Mouse (Mus musculus) intestine, embryonic 15.5 days (tissue): ENCODE results near the gene Gpr137b. TPM values are rescaled to one million over a fixed set of nuclear protein-coding genes. Genes with fewer than 3 reads are reported as not detected.
"Not testable (repeated sequence)": the region's sequence is repeated elsewhere in the genome, so short reads cannot be mapped to it uniquely, and the experiment has no call there.

Source experiments
- ATAC-seq: fragments of 200-750 bp; cut with Nextera tagmentation; 2 replicates; pipeline ENCODE4 v1.8.0; 2017; ENCODE audit warnings: moderate TSS enrichment, moderate library complexity
- H3K27ac ChIP-seq: fragments of 300-500 bp; sonication (generic); 2 replicates; pipeline ENCODE4 v1.5.1; 2015; ENCODE audit warnings: mild to moderate bottlenecking, inconsistent platforms
- H3K27me3 ChIP-seq: fragments of 300-500 bp; sonication (generic); replicated peaks from 2 replicates; pipeline ENCODE4 v1.6.1; 2015; ENCODE audit warnings: inconsistent platforms
- H3K36me3 ChIP-seq: fragments of 300-500 bp; sonication (generic); 2 replicates; pipeline ENCODE4 v1.6.1; 2015; ENCODE audit warnings: inconsistent platforms
- H3K4me1 ChIP-seq: fragments of 300-500 bp; sonication (generic); replicated peaks from 2 replicates; pipeline ENCODE4 v1.6.1; 2015; ENCODE audit warnings: inconsistent platforms
- H3K4me2 ChIP-seq: fragments of 300-500 bp; sonication (generic); replicated peaks from 2 replicates; pipeline ENCODE4 v1.6.1; 2015; ENCODE audit warnings: mild to moderate bottlenecking, inconsistent platforms
- H3K4me3 ChIP-seq: fragments of 300-500 bp; sonication (generic); replicated peaks from 2 replicates; pipeline ENCODE4 v1.5.1; 2015; ENCODE audit warnings: inconsistent platforms
- H3K9ac ChIP-seq: fragments of 300-500 bp; sonication (generic); 2 replicates; pipeline ENCODE4 v1.6.1; 2015; ENCODE audit warnings: inconsistent platforms
- H3K9me3 ChIP-seq: fragments of 300-500 bp; sonication (generic); 2 replicates; pipeline ENCODE4 v1.6.1; 2016; ENCODE audit warnings: inconsistent platforms
- WGBS: fragments of 180-500 bp; shearing (Covaris S2); methylation state at CpG from one replicate; pipeline ENCODE4 v1.1.7; 2015; 5-methylcytosine and 5-hydroxymethylcytosine counted together
- polyA plus RNA-seq: library from polyadenylated mRNA; unstranded; fragments of >200 nt; fragmentation: Nextera tagmentation; extraction: Ambion mirVana; gene quantifications from 2 replicates; pipeline ENCODE4 v1.2.1, GENCODE M21; 2015

Gene Gpr137b
- polyA plus RNA-seq, result 5.9 and 6.0 TPM in 2 replicates

DNA sequence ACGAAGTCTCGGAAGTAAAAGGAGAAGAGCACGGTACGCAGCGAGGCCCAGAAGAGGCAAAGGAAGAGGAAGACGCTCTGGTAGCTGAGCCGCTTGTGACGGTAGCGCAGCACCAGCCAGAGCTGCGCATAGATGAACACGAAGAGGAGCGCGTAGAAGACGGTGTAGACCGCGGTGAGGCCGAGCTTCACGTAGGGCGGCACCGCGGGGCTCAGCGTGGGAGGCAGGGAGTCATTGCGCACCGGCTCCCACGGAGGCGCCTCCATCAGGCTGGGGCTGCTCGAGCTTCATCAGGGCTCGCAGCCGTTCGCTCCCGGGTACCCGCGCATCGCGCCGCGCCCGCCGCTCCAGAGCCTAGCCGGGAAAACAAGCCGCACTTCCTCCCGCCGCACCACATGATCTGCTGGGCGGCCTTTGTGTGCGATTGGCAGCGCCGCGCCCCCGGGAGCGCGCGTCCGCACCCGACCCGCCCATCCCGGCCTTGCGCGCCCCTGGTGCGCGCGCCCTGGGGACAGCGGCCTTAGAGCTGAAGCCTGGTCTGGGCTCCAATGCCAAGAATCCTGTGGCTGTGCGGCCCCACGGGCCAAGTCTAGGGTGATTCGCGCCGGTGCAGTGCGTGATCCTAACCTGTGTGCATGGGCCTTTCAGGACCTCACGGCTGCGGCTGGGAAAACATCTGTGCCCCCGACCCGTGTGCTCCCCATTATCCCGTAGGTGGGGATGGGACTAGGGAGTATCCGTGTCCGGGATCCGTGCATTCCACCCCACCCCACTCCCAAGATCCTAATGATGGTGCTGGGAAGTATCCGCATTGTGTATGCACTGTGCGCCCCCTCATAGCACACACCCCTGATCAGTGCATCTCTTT lies at the start of gene Gpr137b:
Gpr137b (minus strand) TSS at position 787 of the 868 bp plus-strand sequence.
- H3K9ac ChIP-seq, H3K27me3 ChIP-seq, H3K36me3 ChIP-seq, H3K9me3 ChIP-seq, H3K4me1 ChIP-seq, H3K27ac ChIP-seq: not testable (repeated sequence)
- Histone ChIP-seq H3K4me3 (peak within 1 kb of the TSS; percentile 37), H3K4me2 (peak within 1 kb of the TSS; percentile 62)
- WGBS, result under 1% methylated on average over 57 of the region's 78 CpGs
- ATAC-seq, result peak; percentile 96

DNA sequence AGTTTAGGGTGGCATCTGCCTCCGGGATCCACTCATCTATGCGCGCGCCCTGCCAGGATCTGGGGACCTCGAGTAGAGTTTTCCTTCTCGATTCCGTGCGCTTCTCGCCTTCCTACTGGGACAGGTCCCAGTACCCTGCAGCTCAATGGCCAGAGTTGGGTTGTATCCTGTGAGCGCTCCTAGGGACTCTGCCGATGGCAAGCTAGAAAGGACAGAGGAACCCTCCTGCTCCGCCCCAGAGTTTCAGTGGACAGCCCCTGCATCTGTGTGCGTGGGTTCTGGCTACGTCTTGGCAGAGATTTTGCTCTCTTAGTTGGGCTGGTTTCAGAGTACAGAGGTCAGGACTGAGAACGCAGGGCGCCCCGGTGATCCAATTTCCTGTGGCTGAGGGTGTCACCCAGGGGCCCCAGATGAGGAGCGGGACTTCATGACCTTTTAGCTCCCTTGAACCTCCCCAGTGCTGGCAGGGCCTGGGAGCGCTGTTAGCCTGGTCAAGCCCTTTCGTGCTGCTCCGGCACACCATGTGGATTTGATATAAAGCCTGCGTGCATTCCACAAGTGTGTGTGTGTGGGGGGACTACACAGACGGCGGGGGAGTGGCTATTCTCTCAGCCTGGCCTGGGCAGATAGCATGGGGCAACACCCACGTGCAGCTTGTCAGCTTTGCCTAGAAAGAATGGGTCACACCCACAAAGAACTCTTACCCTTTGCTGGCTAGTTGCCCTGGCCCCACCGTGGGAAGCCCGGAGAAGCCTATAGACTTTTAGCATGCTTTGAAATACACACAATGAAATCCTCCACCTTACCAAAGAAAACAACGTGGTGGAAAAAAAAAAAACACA lies 44.5 kb upstream of the Gpr137b start:
- peak; percentile 75 for ATAC-seq
- peak overlapping the region; percentile 50 for H3K4me2 ChIP-seq
- not testable (repeated sequence) for H3K9me3 ChIP-seq, H3K27ac ChIP-seq, H3K4me1 ChIP-seq, H3K27me3 ChIP-seq, H3K9ac ChIP-seq, H3K36me3 ChIP-seq
- 1% methylated on average over 19 of the region's 28 CpGs for WGBS
- peak overlapping the region; percentile 28 for H3K4me3 ChIP-seq

DNA sequence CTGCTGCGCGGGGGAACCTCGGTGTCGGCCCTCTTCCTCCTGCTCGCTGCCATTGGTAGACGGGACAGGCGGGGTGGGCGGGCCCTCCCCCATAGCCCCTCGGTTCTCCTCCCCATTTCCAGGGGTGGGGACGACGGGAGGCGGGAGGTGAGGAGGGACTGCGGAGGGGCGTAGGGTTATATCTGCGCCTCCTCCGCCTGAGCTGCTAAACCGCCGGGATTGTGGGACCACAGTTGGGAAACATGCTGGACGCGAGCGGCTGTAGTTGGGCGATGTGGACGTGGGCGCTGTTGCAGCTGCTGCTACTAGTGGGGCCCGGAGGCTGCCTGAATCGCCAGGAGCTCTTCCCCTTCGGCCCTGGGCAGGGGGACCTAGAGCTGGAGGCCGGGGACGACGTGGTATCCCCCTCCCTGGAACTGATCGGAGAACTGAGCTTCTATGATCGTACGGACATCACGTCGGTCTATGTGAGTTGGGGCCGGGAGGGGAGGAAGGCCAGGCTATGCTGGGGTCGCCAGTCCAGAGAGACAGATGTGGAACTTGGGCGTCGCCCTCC lies 43.7 kb upstream of the Gpr137b start, which contains the start of gene Nid1:
Nid1 (plus strand) TSS at position 92 of the 556 bp plus-strand sequence.
- H3K27me3 ChIP-seq, H3K36me3 ChIP-seq: not testable (repeated sequence)
- WGBS, result under 1% methylated on average over 31 of the region's 39 CpGs

DNA sequence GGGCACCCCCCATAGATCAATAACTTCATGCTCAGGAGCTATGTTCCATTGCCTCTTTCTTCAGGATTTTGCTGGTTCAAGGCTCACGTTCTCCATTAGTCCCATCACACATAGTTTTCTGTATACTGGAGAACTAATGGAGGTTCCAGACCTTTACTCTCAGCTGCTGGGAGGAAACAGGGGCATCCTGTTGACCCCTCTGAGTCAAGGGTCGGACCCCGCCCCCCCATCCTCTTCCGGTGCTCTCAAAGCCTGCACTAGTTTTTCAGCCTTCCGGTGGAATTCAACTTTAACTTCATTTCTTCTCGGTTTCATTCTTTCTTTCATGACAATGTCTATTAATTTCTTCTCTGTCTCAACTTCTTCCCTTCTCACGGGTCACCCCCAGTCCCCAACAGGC lies 42.3 kb upstream of the Gpr137b start:
- not testable (repeated sequence) for ATAC-seq, H3K27me3 ChIP-seq, H3K4me3 ChIP-seq, H3K4me2 ChIP-seq, H3K27ac ChIP-seq, H3K36me3 ChIP-seq, H3K4me1 ChIP-seq, H3K9me3 ChIP-seq, H3K9ac ChIP-seq
- WGBS, result 70% methylated on average over 6 of the region's 7 CpGs

More for the DNA sequence above, 43.7 kb upstream of the Gpr137b start, which contains the start of gene Nid1:
- H3K9ac ChIP-seq, H3K27ac ChIP-seq, H3K4me1 ChIP-seq, H3K9me3 ChIP-seq: not testable (repeated sequence)
- peak within 1 kb of the TSS; percentile 31 for H3K4me3 ChIP-seq
- peak within 1 kb of the TSS; percentile 50 for H3K4me2 ChIP-seq
- peak; percentile 79 for ATAC-seq

DNA sequence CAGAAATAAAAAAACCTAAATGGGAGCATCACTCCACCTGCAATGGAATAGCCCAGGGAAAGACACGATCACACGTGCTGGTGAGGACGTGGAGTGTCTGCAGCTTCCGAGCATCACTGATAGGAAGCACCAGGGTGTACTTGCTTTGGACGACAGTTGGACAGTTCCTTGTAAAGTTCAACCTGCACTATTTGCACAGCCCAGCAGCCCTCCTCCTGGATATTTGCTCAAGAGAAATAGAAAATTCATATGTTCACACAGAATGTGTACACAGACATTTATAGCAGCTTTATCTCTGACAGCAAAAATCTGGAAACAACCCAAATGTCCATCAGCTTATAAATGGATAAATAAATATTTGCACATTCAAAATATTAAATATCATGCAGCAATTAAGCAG lies 29.5 kb upstream of the Gpr137b start:
- H3K36me3 ChIP-seq, H3K27ac ChIP-seq, H3K4me2 ChIP-seq, H3K4me1 ChIP-seq, H3K4me3 ChIP-seq, H3K27me3 ChIP-seq, H3K9ac ChIP-seq, H3K9me3 ChIP-seq: not testable (repeated sequence)
- ATAC-seq, result peak; percentile 59; the same call in 1 of the 2 replicates
- WGBS, result 56% methylated on average over 2 of the region's 5 CpGs

DNA sequence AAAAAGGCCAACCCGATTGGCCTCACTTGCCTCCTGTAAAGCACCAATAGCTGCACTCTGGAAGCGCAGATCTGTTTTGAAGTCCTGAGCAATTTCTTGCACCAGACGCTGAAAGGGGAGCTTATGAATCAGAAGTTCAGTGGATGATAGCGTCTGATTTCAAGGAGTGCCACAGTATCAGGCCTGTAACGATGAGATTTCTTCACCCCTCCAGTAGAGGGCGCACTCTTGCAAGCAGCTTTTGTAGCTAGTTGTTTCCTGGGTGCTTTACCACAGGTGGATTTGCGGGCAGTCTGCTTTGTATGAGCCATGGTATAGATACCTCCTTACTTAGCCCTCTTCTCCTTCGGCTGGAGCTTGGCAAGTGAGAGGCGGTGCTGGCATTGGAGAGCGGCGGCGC lies 25.0 kb upstream of the Gpr137b start:
- H3K4me3 ChIP-seq, ATAC-seq, H3K36me3 ChIP-seq, H3K4me2 ChIP-seq, H3K27me3 ChIP-seq, H3K27ac ChIP-seq, H3K9me3 ChIP-seq, H3K4me1 ChIP-seq, H3K9ac ChIP-seq: not testable (repeated sequence)
- WGBS, result 92% methylated on average over 7 of the region's 12 CpGs

DNA sequence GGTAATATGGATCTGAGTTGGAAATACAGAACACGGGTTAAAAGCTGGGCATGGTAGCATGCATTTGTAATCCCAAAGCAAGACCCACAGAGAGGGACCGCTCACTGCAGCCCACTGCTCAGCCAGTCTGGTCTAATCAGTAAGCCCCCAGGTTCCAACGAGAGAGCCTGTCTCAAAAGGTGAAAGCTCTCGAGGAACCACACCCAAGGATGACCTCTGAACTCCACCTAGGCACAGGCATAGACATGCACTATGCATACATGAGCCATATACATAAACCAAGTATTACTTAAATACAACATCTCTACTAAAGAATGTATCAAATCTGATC lies 22.2 kb upstream of the Gpr137b start:
- H3K36me3 ChIP-seq, H3K9me3 ChIP-seq, H3K4me2 ChIP-seq, H3K27ac ChIP-seq, H3K4me1 ChIP-seq, H3K9ac ChIP-seq, H3K4me3 ChIP-seq, H3K27me3 ChIP-seq: not testable (repeated sequence)
- 66% methylated on average over 4 of the region's 4 CpGs for WGBS
- ATAC-seq, result peak; percentile 31; the same call in 1 of the 2 replicates

DNA sequence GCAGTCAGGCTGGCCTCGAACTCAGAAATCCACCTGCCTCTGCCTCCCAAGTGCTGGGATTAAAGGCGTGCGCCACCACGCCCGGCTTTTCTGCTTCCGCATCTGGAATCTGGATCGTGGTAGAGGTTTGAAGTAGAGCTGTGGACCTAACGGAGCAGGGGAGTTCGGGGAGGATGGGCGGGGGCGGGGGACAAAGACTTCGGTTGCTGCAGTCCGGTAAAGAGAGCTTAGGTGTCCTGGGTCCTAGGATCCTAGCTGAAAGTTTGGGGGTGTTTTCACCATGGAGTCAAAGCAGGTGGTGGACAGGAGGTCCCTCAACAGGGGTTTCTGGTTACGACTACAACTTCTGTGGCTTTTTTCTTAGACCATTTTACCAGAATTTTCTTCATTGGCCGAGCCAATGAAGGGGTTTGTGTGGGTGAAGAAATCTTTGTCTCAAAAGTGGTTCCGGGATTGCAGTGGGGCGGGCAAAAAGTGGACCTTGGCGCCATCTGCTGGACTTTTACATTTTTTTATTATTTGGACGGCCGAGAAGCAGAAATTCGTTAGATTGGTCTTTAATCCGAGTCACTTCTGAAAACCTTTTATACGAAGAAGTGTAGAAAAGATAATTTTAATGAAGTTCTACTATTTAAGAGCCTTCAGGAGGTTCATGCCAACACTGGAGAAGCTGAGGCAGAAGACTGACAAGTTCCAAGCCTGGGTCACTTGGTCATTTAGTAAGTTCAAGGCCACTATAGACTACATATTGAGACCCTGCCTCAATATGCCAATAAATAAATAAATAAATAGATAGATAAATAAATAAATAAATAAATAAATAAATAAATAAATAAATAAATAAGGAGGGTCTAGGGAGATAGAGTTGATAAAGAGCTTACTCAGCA lies 21.5 kb upstream of the Gpr137b start:
- H3K4me3 ChIP-seq, H3K9ac ChIP-seq, H3K4me1 ChIP-seq, H3K36me3 ChIP-seq, H3K27me3 ChIP-seq, H3K9me3 ChIP-seq, H3K27ac ChIP-seq: not testable (repeated sequence)
- WGBS, result 33% methylated on average over 23 of the region's 23 CpGs
- peak overlapping the region; percentile 37 for H3K4me2 ChIP-seq
- peak; percentile 72 for ATAC-seq

DNA sequence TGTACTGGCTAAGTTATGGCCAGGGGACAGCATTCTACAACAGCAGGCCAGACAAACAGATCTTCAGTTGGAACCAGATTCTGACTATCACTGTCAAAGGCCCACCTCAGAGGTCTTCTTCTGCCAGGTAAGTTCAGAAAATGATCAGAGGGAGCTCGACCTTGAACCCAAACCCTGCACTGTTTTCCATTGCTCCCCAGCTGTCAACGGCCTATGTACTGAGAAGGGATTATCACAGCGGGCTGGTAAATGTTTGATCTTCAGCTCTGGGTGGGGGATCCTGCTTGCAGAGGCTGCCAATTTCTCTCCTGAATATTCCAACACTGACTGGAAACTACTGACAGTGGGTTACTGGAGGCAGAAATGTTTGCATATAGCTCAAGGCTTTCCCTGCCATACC lies 20.4 kb upstream of the Gpr137b start:
- no peak overlapping the region for H3K9ac ChIP-seq
- no peak overlapping the region for H3K27ac ChIP-seq
- H3K9me3 ChIP-seq, result no peaks in the 10 kb centered on the region
- no peak for ATAC-seq
- WGBS, result 59% methylated on average over 3 of the region's 3 CpGs
- no peaks in the 10 kb centered on the region for H3K4me1 ChIP-seq
- H3K4me2 ChIP-seq, result no peak overlapping the region
- H3K4me3 ChIP-seq, result no peak overlapping the region
- no peaks in the 10 kb centered on the region for H3K27me3 ChIP-seq
- no peaks in the 10 kb centered on the region for H3K36me3 ChIP-seq

DNA sequence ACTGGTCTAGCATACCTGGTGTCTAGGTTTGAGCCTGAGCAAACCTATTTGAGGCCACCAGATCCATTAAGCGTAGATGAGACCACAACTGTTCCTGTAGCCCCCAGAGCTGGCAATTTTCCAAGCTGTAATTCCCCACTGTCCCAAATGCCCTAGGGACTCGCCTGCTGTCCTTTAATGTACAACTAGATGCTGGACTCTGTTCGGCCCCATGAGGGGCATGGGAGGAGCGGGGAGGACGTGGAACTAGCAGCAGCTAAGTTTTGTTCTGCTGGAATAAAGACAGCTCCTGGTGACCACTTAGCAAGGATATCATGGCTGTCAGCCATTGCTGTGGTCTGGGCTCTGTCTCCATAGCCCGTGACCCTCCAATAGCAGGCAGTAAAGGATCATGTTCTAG lies 11.7 kb upstream of the Gpr137b start:
- H3K4me3 ChIP-seq, H3K4me1 ChIP-seq, H3K36me3 ChIP-seq, H3K27ac ChIP-seq, H3K9ac ChIP-seq, H3K4me2 ChIP-seq, H3K9me3 ChIP-seq, ATAC-seq, H3K27me3 ChIP-seq: not testable (repeated sequence)
- WGBS, result no CpG with 5 or more reads among the region's 6 CpGs

DNA sequence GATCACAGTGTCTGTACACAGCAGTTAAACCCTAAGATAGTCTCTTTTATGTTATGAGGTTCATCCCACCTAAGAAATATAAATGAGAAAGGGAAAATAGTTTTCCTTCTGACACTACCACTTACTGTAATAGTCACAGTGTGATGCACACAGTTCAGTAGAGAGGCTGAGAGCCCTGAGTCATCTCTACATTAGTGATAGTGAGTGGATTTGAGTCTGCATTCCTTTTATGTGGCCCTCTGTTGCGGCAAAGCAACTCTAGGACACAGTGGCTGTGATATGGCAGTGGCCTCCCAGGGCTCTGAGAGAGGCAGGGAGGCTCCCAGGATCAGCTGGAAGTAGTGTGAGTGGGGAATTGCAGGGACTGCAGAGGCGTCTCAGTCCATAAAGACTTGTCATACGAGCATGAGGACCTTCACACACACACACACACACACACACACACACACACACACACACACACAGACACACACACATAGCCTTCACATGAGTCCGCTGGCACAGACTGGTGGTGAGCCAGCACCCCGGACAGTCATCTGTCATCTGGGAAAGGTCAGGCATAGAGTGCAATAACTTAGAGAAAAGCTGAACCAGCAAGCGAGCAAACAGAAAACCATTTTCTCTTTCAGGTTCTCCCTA lies 10.8 kb upstream of the Gpr137b start:
- H3K4me2 ChIP-seq, H3K27me3 ChIP-seq, H3K27ac ChIP-seq, ATAC-seq, H3K4me3 ChIP-seq, H3K9me3 ChIP-seq, H3K36me3 ChIP-seq, H3K4me1 ChIP-seq, H3K9ac ChIP-seq: not testable (repeated sequence)
- 69% methylated on average over 6 of the region's 6 CpGs for WGBS
